Mouse (Mus musculus): ENCODE results near the gene Usp46.

DNA sequence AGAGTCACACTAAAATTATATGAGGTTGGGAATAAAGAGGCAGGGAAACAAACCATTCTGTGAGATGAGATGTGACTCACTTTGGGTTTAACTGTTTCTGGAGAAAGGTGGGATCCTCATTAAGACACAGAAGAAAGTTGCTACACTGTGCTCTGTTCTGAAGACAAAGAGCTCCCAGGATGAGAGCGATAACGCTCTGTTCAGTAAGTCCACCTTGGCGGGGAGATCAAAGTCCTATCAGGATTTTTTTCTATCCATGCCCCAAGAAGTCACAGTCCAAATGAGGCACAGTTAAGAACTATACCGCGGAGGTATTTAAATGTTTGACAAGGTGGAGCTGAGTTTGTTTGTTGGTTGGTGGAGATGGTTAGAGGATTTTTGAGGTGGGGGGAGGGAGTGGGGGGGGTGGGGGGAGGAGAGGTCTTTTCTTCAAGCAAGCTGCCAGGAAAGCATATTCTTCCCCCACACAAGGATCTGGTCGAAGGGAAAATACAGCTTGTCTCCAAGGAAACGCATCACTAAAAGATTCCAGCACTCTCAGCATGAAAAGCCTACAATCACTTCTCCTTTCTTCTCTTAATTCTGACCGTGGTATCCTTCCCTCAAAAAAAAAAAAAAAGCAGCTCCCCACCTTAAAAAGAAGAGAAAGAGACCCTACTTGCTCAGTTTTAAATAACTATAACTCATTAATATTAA, 49.2 kb downstream of the Usp46 start:
- TF ChIP-seq CTCF (IDR thresholded peaks at IDR 0.05; ENCODE audit: low read depth) (no peak), EP300 (IDR thresholded peaks at IDR 0.05; ENCODE audit: low read depth) (no peak)

Measured in liver, postnatal 0 days (tissue).